Mouse (Mus musculus) CH12.LX (cell line): ENCODE results near the gene Lpcat2. TPM values are rescaled to one million over a fixed set of nuclear protein-coding genes. Genes with fewer than 3 reads are reported as not detected.

Experiments used
- DNase-seq: peaks from one replicate; pipeline ENCODE4 v3.0.0-alpha.2; 2013; ENCODE audit errors: extremely low read depth
- H3K27ac ChIP-seq: 2 replicates; pipeline ENCODE4 v1.5.1; 2012; ENCODE audit warnings: low read depth, mild to moderate bottlenecking, control low read depth, moderate library complexity; ENCODE audit not compliant: insufficient read depth
- H3K27me3 ChIP-seq: replicated peaks from 2 replicates; pipeline ENCODE3; 2012; ENCODE audit warnings: inconsistent platforms
- H3K36me3 ChIP-seq, 2 experiments: replicated peaks in 1 of 2; 2 replicates each; pipeline versions ENCODE3 to v1.6.1; 2012; ENCODE audit warnings: inconsistent platforms in 1 of 2, low read length in 1 of 2, mild to moderate bottlenecking in 1 of 2, mixed read lengths in 1 of 2, moderate library complexity in 1 of 2; ENCODE audit not compliant: control insufficient read depth in 1 of 2, insufficient read depth in 1 of 2
- H3K4me1 ChIP-seq, 2 experiments: 2 replicates each; pipeline ENCODE4 v1.6.1; 2012; ENCODE audit warnings: inconsistent platforms in 1 of 2, moderate library complexity in 1 of 2; ENCODE audit not compliant: insufficient read depth in 2 of 2, control insufficient read depth in 1 of 2
- H3K4me2 ChIP-seq: 2 replicates; pipeline ENCODE4 v1.6.1; 2012; ENCODE audit warnings: low read depth, mild to moderate bottlenecking, control low read depth; ENCODE audit not compliant: poor library complexity, insufficient read depth, severe bottlenecking
- H3K4me3 ChIP-seq, 3 experiments: fragments of 150-350 bp in 1 of 3; sonication (generic) in 1 of 3; replicated peaks in 1 of 3; 2 replicates each; pipeline versions ENCODE3 to v1.5.1; 2011 to 2012; ENCODE audit warnings: low read depth in 2 of 3, low read length in 2 of 3, mild to moderate bottlenecking in 2 of 3, moderate library complexity in 2 of 3, control low read depth in 1 of 3, improper control_type of control experiment in 1 of 3, inconsistent platforms in 1 of 3, mixed read lengths in 1 of 3; ENCODE audit not compliant: poor library complexity in 1 of 3
- H3K79me2 ChIP-seq: replicated peaks from 2 replicates; pipeline ENCODE4 v1.6.1; 2012; ENCODE audit warnings: mild to moderate bottlenecking, moderate library complexity; ENCODE audit not compliant: control insufficient read depth, poor library complexity, insufficient read depth, severe bottlenecking; ENCODE audit errors: extremely low read depth
- H3K9ac ChIP-seq: 2 replicates; pipeline ENCODE4 v1.6.1; 2012; ENCODE audit warnings: low read depth, mild to moderate bottlenecking, control low read depth, moderate library complexity; ENCODE audit not compliant: insufficient read depth
- H3K9me3 ChIP-seq: replicated peaks from 2 replicates; pipeline ENCODE3; 2012; ENCODE audit warnings: low read length, inconsistent platforms, mixed read lengths
- CHD2 ChIP-seq: IDR thresholded peaks from 2 replicates; pipeline ENCODE4 v1.6.1; 2011; ENCODE audit warnings: low read length, improper control_type of control experiment
- EP300 ChIP-seq: IDR thresholded peaks from 2 replicates; pipeline ENCODE4 v1.6.1; 2011; ENCODE audit warnings: low read length, improper control_type of control experiment
- ETS1 ChIP-seq: conservative IDR thresholded peaks from 2 replicates; pipeline ENCODE4 v1.6.1; 2012; ENCODE audit warnings: low read depth, mild to moderate bottlenecking, inconsistent platforms, low read length, improper control_type of control experiment, moderate library complexity
- GABPA ChIP-seq: IDR thresholded peaks from 2 replicates; pipeline ENCODE4 v1.6.1; 2012; ENCODE audit warnings: low read depth, low read length, improper control_type of control experiment, inconsistent platforms; ENCODE audit not compliant: insufficient replicate concordance
- HCFC1 ChIP-seq: IDR thresholded peaks from 2 replicates; pipeline ENCODE4 v1.6.1; 2012; ENCODE audit warnings: low read depth, mild to moderate bottlenecking, inconsistent platforms, low read length, improper control_type of control experiment
- IRF4 ChIP-seq: IDR thresholded peaks from 2 replicates; pipeline ENCODE4 v1.6.1; 2014; ENCODE audit warnings: low read depth, mild to moderate bottlenecking, inconsistent platforms, low read length, improper control_type of control experiment
- JUND ChIP-seq: conservative IDR thresholded peaks from 2 replicates; pipeline ENCODE4 v1.6.1; 2011; ENCODE audit warnings: low read depth, low read length, improper control_type of control experiment
- KAT2A ChIP-seq: IDR thresholded peaks from 2 replicates; pipeline ENCODE4 v1.6.1; 2012; ENCODE audit warnings: low read length, improper control_type of control experiment, inconsistent platforms; ENCODE audit not compliant: insufficient replicate concordance
- MAFK ChIP-seq: IDR thresholded peaks from 2 replicates; pipeline ENCODE4 v1.6.1; 2011; ENCODE audit warnings: low read length, improper control_type of control experiment; ENCODE audit not compliant: insufficient replicate concordance
- MAX ChIP-seq: IDR thresholded peaks from 2 replicates; pipeline ENCODE4 v1.6.1; 2011; ENCODE audit warnings: low read length, improper control_type of control experiment
- MAZ ChIP-seq: IDR thresholded peaks from 2 replicates; pipeline ENCODE4 v1.6.1; 2012; ENCODE audit warnings: low read depth, mild to moderate bottlenecking, inconsistent platforms, low read length, improper control_type of control experiment, moderate library complexity
- MYC ChIP-seq: IDR thresholded peaks from 2 replicates; pipeline ENCODE4 v1.6.1; 2011; ENCODE audit warnings: low read depth, mild to moderate bottlenecking, improper control_type of control experiment, low read length
- NELFE ChIP-seq: IDR thresholded peaks from 2 replicates; pipeline ENCODE4 v1.6.1; 2011; ENCODE audit warnings: low read depth, low read length, improper control_type of control experiment
- NRF1 ChIP-seq: IDR thresholded peaks from 2 replicates; pipeline ENCODE4 v1.6.1; 2014; ENCODE audit warnings: low read depth, mild to moderate bottlenecking, inconsistent platforms, low read length, improper control_type of control experiment, moderate library complexity
- POLR2A ChIP-seq: IDR thresholded peaks from 2 replicates; pipeline ENCODE4 v1.6.1; 2011; ENCODE audit warnings: low read depth, mild to moderate bottlenecking, improper control_type of control experiment, low read length
- RAD21 ChIP-seq: IDR thresholded peaks from 2 replicates; pipeline ENCODE4 v1.6.1; 2011; ENCODE audit warnings: low read depth, mild to moderate bottlenecking, low read length, improper control_type of control experiment, moderate library complexity
- RCOR1 ChIP-seq: conservative IDR thresholded peaks from 2 replicates; pipeline ENCODE4 v1.6.1; 2012; ENCODE audit warnings: low read depth, mild to moderate bottlenecking, inconsistent platforms, low read length, improper control_type of control experiment
- SMC3 ChIP-seq: IDR thresholded peaks from 2 replicates; pipeline ENCODE4 v1.6.1; 2011; ENCODE audit warnings: low read depth, low read length, improper control_type of control experiment
- TBP ChIP-seq: conservative IDR thresholded peaks from 2 replicates; pipeline ENCODE4 v1.6.1; 2011; ENCODE audit warnings: low read depth, low read length, improper control_type of control experiment
- TCF12 ChIP-seq: IDR thresholded peaks from 2 replicates; pipeline ENCODE4 v1.6.1; 2014; ENCODE audit warnings: low read depth, mild to moderate bottlenecking, inconsistent platforms, low read length, improper control_type of control experiment
- UBTF ChIP-seq: IDR thresholded peaks from 2 replicates; pipeline ENCODE4 v1.6.1; 2012; ENCODE audit warnings: low read depth, mild to moderate bottlenecking, inconsistent platforms, low read length, improper control_type of control experiment, moderate library complexity
- USF1 ChIP-seq: IDR thresholded peaks from 2 replicates; pipeline ENCODE4 v1.6.1; 2014; ENCODE audit warnings: low read depth, mild to moderate bottlenecking, inconsistent platforms, low read length, improper control_type of control experiment
- ZC3H11A ChIP-seq: IDR thresholded peaks from 2 replicates; pipeline ENCODE4 v1.6.1; 2012; ENCODE audit warnings: low read depth, mild to moderate bottlenecking, inconsistent platforms, low read length, improper control_type of control experiment
- ZMIZ1 ChIP-seq: IDR thresholded peaks from 2 replicates; pipeline ENCODE4 v1.6.1; 2012; ENCODE audit warnings: low read depth, mild to moderate bottlenecking, inconsistent platforms, low read length, improper control_type of control experiment
- ZNF384 ChIP-seq: IDR thresholded peaks from 2 replicates; pipeline ENCODE4 v1.6.1; 2012; ENCODE audit warnings: low read depth, low read length, improper control_type of control experiment, inconsistent platforms
- dilution Hi-C: fragments of 300-500 bp; cut with MboI; formaldehyde crosslinking; loops from 2 replicates; pipeline ENCODE4 v1.14.3; 2020; ENCODE audit warnings: low sequenced_read_pairs; ENCODE audit not compliant: extremely low pct_unique_long_range_greater_than_20kb, extremely low pct_ligation_motif_present
- in situ Hi-C: fragments of 300-500 bp; cut with MboI; formaldehyde crosslinking; loops from 3 replicates; pipeline ENCODE4 v1.14.3; 2019; ENCODE audit warnings: low sequenced_read_pairs, low pct_ligation_motif_present, low pct_unique_long_range_greater_than_20kb, mixed read lengths
- polyA plus RNA-seq: library from polyadenylated mRNA; unstranded; fragments of >175 nt; gene quantifications from 2 replicates; pipeline ENCODE4 v1.2.1, GENCODE M21; 2012; ENCODE audit warnings: low read depth; ENCODE audit not compliant: insufficient read length
- total RNA-seq, 2 experiments: library from RNA; depleted of rRNA; stranded (reverse); fragments of 300-350 nt in 1 of 2; fragments of >200 nt in 1 of 2; gene quantifications; 2 replicates each; pipeline ENCODE4 v1.2.3; 2012 to 2014

Gene Lpcat2
- total and polyA plus RNA-seq, 3 experiments: not detected

DNA sequence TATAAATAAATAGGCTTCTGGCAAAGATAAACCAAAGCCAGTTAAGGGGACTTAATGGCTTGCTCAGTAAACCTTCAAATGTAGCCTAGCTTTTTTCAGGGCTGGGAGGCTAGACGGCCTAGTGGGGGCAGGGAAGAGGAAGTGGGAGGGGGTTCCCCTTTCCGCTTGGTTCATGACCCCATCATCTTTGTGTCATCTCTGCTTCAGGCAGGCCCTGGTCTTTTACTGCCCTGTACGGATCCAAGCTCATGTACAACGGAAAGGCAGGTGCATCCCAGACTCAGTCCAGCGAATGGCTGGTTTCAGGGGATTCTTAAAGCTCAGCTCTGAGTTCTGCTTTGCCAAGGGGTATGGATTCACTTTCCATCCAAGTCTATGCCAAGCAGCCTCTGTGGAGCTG is 32.8 kb upstream of the Lpcat2 start:
- dilution Hi-C loops (no loop called here), in situ Hi-C loops (no loop called here)
- H3K27me3 ChIP-seq: no peaks in the 10 kb centered on the region
- no peak overlapping the region for H3K4me3 ChIP-seq
- no peaks in the 10 kb centered on the region for H3K4me1 ChIP-seq
- no peaks in the 10 kb centered on the region for H3K36me3 ChIP-seq
- no peaks in the 10 kb centered on the region for H3K79me2 ChIP-seq
- H3K4me2 ChIP-seq: no peak overlapping the region
- H3K27ac ChIP-seq: no peak overlapping the region
- no peak for DNase-seq
- no peak for TF ChIP-seq NELFE
- TF ChIP-seq ETS1: no peak
- no peak for TF ChIP-seq EP300
- no peak for TF ChIP-seq IRF4
- TF ChIP-seq ZC3H11A: no peak
- no peak for TF ChIP-seq KAT2A
- no peak for TF ChIP-seq HCFC1
- no peak for TF ChIP-seq SMC3
- no peak for TF ChIP-seq ZNF384
- no peak for TF ChIP-seq JUND
- no peak for TF ChIP-seq MAZ
- no peak for TF ChIP-seq ZMIZ1
- no peak for TF ChIP-seq MAX
- no peak for TF ChIP-seq USF1
- no peak for TF ChIP-seq NRF1
- no peak for TF ChIP-seq CHD2
- TF ChIP-seq UBTF: no peak
- H3K9ac ChIP-seq: no peak overlapping the region
- H3K9me3 ChIP-seq: peaks cover 88% of the 10 kb centered on the region

GRCm38 (mm10) chr8:92825991-92826390 is 29.1 kb upstream of the Lpcat2 start:
- no peak overlapping the region for H3K4me2 ChIP-seq
- no peaks in the 10 kb centered on the region for H3K4me1 ChIP-seq
- no peaks in the 10 kb centered on the region for H3K36me3 ChIP-seq
- no peak overlapping the region for H3K9ac ChIP-seq
- no peak for DNase-seq
- dilution Hi-C loops (no loop called here), in situ Hi-C loops (no loop called here)
- H3K27ac ChIP-seq: no peak overlapping the region
- no peaks in the 10 kb centered on the region for H3K27me3 ChIP-seq
- H3K4me3 ChIP-seq: no peak overlapping the region
- TF ChIP-seq JUND (no peak), TCF12 (no peak), POLR2A (no peak), MAFK (no peak), MAZ (no peak), HCFC1 (no peak), RAD21 (no peak), RCOR1 (no peak), ETS1 (no peak), TBP (no peak), MYC (no peak), GABPA (no peak), MAX (no peak)
- no peaks in the 10 kb centered on the region for H3K79me2 ChIP-seq
- H3K9me3 ChIP-seq: peaks cover 78% of the 10 kb centered on the region
